Mouse (Mus musculus) gastrocnemius, adult 18-20 months (tissue): ENCODE measurements around the gene Egln3. TPM values are rescaled to one million over a fixed set of nuclear protein-coding genes. Genes with fewer than 3 reads are reported as not detected.
A peak's percentile ranks its signal among the peaks of the same experiment; 100 is the strongest.

ENCODE experiments used
- DNase-seq: peaks from one replicate; pipeline ENCODE4 v3.0.0; 2021; ENCODE audit warnings: low spot score
- long read RNA-seq, 2 experiments: library from polyadenylated mRNA; stranded (forward); transcript quantifications; one replicate each; pipeline ENCODE4 v2.0.0; 2021
- total RNA-seq, 2 experiments: library from RNA; stranded (reverse); gene quantifications; 2 replicates each; pipeline ENCODE4 v1.2.3; 2021

The Egln3 gene
- 10 to 100 TPM; 42.6 to 43.9 TPM for total RNA-seq
- long read RNA-seq, experiment 1, partial matches to known transcripts = 0 of 3 reads
- long read RNA-seq, experiment 1, other reads (novel, unspliced or antisense) = 1 of 3 reads
- long read RNA-seq, experiment 2, transcript Egln3-201 (5 exons, 2,662 nt) = major isoform, 15 of 15 reads
- long read RNA-seq, experiment 2, partial matches to known transcripts = 0 of 15 reads
- long read RNA-seq, experiment 2, other reads (novel, unspliced or antisense) = 0 of 15 reads

GRCm38 (mm10) chr12:54203656-54204045 is at the start of gene Egln3:
Egln3 (minus strand) TSS chr12:54203860.
- DNase-seq = peak; percentile 90

- no peak for DNase-seq
These were observed 49.8 kb upstream of the Egln3 start for GRCm38 (mm10) chr12:54253449-54253848.

GRCm38 (mm10) chr12:54251942-54252400 is 48.3 kb upstream of the Egln3 start:
- DNase-seq = peak; percentile 26

GRCm38 (mm10) chr12:54247835-54248234 is 44.2 kb upstream of the Egln3 start:
- DNase-seq = no peak

GRCm38 (mm10) chr12:54243158-54243557 is 39.5 kb upstream of the Egln3 start:
- no peak for DNase-seq

- no peak for DNase-seq
These were observed 38.3 kb upstream of the Egln3 start for GRCm38 (mm10) chr12:54241976-54242375.

GRCm38 (mm10) chr12:54233794-54234193 is 30.1 kb upstream of the Egln3 start:
- DNase-seq = no peak

GRCm38 (mm10) chr12:54232996-54233603 is 29.4 kb upstream of the Egln3 start:
- no peak for DNase-seq

- DNase-seq = no peak
These were observed 28.8 kb upstream of the Egln3 start for GRCm38 (mm10) chr12:54232456-54232855.

- no peak for DNase-seq
These were observed 23.9 kb upstream of the Egln3 start for GRCm38 (mm10) chr12:54227551-54227950.

GRCm38 (mm10) chr12:54226341-54226740 is 22.7 kb upstream of the Egln3 start:
- DNase-seq = no peak

GRCm38 (mm10) chr12:54225610-54226009 is 21.9 kb upstream of the Egln3 start:
- DNase-seq = no peak

GRCm38 (mm10) chr12:54225090-54225489 is 21.4 kb upstream of the Egln3 start:
- no peak for DNase-seq

GRCm38 (mm10) chr12:54222036-54222760 is 18.5 kb upstream of the Egln3 start:
- DNase-seq = no peak

- DNase-seq = no peak
These were observed 13.0 kb upstream of the Egln3 start for GRCm38 (mm10) chr12:54216673-54217072.

GRCm38 (mm10) chr12:54214426-54214825 is 10.8 kb upstream of the Egln3 start:
- DNase-seq = no peak

- DNase-seq = no peak
These were observed 10.2 kb upstream of the Egln3 start for GRCm38 (mm10) chr12:54213871-54214270.

GRCm38 (mm10) chr12:54213230-54213629 is 9.6 kb upstream of the Egln3 start:
- no peak for DNase-seq

- DNase-seq = no peak
These were observed 5.5 kb upstream of the Egln3 start for GRCm38 (mm10) chr12:54209182-54209563.

- no peak for DNase-seq
These were observed 4.9 kb upstream of the Egln3 start for GRCm38 (mm10) chr12:54208433-54209181.

GRCm38 (mm10) chr12:54205731-54206130 is 2.1 kb upstream of the Egln3 start:
- DNase-seq = no peak

GRCm38 (mm10) chr12:54205195-54205594 is 1.5 kb upstream of the Egln3 start:
- peak; percentile 50 for DNase-seq
